Mouse (Mus musculus) brown adipose tissue, adult 24 weeks (tissue): ENCODE data around the gene Ugt1a2. TPM values are rescaled to one million over a fixed set of nuclear protein-coding genes. Genes with fewer than 3 reads are reported as not detected.

Experiments used
- H3K27ac ChIP-seq: fragments of 200-500 bp; replicated peaks from 2 replicates; pipeline ENCODE4 v1.5.1; 2012; ENCODE audit warnings: low read depth, mild to moderate bottlenecking, low read length
- H3K4me1 ChIP-seq: fragments of 200-500 bp; 2 replicates; pipeline ENCODE4 v1.6.1; 2012; ENCODE audit warnings: low read length, mixed read lengths; ENCODE audit not compliant: control insufficient read depth, insufficient read depth, insufficient read length
- H3K4me3 ChIP-seq: fragments of 200-500 bp; 2 replicates; pipeline ENCODE4 v1.5.1; 2012; ENCODE audit warnings: low read depth, mild to moderate bottlenecking, low read length, moderate library complexity; ENCODE audit not compliant: insufficient read depth
- polyA plus RNA-seq: library from polyadenylated mRNA; stranded (reverse); fragments of >200 nt; gene quantifications from 2 replicates; pipeline ENCODE4 v1.2.4, GENCODE M21; 2012; ENCODE audit not compliant: missing spikeins, insufficient read depth, insufficient read length

Ugt1a2 gene
- polyA plus RNA-seq, 1 experiment, result not detected

- no peak overlapping the region for H3K27ac ChIP-seq
- no peaks in the 10 kb centered on the region for H3K4me1 ChIP-seq
- no peak overlapping the region for H3K4me3 ChIP-seq
Measured at GRCm38 (mm10) chr1:88254793-88255465, 54.5 kb downstream of the Ugt1a2 start.

GRCm38 (mm10) chr1:88255466-88255857 lies 55.1 kb downstream of the Ugt1a2 start:
- Histone ChIP-seq H3K4me3 (no peak overlapping the region), H3K27ac (no peak overlapping the region), H3K4me1 (0 out of 2 replicates have a peak, but pooled peaks cover 2% of the 10 kb centered on the region)

- Histone ChIP-seq H3K4me3 (no peak overlapping the region), H3K27ac (no peak overlapping the region), H3K4me1 (0 out of 2 replicates have a peak, but pooled peaks cover 2% of the 10 kb centered on the region)
Measured at GRCm38 (mm10) chr1:88255989-88256754, 55.8 kb downstream of the Ugt1a2 start.

GRCm38 (mm10) chr1:88256886-88257663 lies 56.7 kb downstream of the Ugt1a2 start:
- H3K27ac ChIP-seq, result no peak overlapping the region
- no peak overlapping the region for H3K4me3 ChIP-seq
- 0 out of 2 replicates have a peak, but pooled peaks cover 2% of the 10 kb centered on the region for H3K4me1 ChIP-seq

- H3K4me1 ChIP-seq, result 0 out of 2 replicates have a peak, but pooled peaks cover 2% of the 10 kb centered on the region
- no peak overlapping the region for H3K27ac ChIP-seq
- no peak overlapping the region for H3K4me3 ChIP-seq
Measured at GRCm38 (mm10) chr1:88257681-88258080, 57.3 kb downstream of the Ugt1a2 start.

DNA sequence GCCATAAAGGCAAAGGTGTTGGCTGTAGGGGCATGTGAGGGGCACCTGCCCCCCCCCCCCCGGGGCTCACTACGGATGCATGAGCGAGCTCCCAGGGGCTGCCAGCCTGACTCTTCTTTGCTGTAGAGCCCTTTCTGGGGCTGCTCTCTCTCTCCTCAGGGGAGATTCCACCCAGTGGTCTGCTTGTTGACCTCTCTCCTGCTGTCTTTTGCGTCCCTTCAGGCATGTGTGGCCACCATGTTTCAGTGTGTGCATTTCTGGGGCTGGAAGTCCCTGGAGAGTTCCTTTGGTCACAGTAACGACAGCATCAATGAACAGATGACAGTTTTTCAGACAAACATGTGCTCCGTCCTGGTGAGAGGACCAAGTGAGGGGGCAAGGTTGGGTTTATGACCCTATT lies 58.0 kb downstream of the Ugt1a2 start:
- 0 out of 2 replicates have a peak, but pooled peaks cover 2% of the 10 kb centered on the region for H3K4me1 ChIP-seq
- H3K27ac ChIP-seq, result no peak overlapping the region
- H3K4me3 ChIP-seq, result no peak overlapping the region

DNA sequence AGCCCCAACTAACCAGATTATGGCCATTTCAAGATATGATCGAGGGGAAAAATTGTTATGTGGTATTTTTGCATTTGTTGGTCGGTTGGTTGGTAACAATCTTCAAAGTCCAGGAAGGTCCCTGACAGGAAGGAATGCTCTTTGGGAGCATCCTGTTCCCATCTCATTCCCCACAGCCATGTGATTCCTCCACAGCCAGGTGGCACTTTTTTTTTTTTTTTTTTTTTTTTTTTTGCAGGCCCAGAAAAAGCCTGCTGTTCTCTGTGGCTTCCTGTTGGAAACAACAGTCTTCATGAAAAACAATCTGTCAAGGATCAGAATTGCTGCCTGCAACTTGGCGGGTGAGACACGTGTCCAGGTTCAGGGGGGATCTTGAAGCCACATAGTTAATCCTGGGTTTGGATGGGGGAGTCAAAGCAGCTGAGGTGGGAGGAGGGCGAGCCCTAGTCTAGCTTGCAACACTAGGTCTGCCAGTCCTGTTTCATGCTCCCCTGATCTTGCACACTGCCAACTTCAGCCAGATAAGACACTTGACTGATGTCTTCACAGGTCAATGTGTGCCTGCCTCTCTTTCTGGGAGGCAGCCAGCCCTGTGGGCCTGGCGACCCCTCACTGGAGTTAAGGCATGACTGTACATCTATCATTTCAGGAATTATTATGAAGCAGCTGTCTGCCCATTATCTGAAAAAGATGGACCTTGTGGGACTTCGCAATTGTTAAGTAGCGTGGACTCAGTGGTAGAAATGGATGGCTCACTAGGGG lies 58.7 kb downstream of the Ugt1a2 start:
- H3K4me1 ChIP-seq, result 0 out of 2 replicates have a peak, but pooled peaks cover 2% of the 10 kb centered on the region
- no peak overlapping the region for H3K27ac ChIP-seq
- no peak overlapping the region for H3K4me3 ChIP-seq

DNA sequence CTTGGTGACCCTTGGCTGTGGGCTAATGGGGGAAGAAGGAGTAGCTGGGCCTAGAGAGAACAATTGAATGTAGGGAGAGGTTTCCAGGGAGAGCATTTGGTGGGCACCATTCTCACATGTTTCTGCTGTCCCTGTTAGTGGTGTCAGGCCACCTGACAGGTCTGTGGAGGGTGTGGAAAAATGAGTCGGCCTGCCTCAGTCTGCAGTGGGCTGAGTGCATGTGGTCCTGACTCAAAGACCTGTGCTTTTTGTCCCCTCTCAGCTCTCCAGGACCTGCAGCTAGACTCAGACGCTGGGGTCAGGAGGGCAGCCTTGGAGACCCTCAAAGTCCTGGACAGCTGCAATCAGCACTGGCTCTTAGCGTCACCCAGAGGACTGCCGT lies 59.2 kb downstream of the Ugt1a2 start:
- H3K4me1 ChIP-seq, result 0 out of 2 replicates have a peak, but pooled peaks cover 2% of the 10 kb centered on the region
- no peak overlapping the region for H3K4me3 ChIP-seq
- H3K27ac ChIP-seq, result no peak overlapping the region

- no peak overlapping the region for H3K27ac ChIP-seq
- H3K4me1 ChIP-seq, result 0 out of 2 replicates have a peak, but pooled peaks cover 2% of the 10 kb centered on the region
- no peak overlapping the region for H3K4me3 ChIP-seq
Measured at GRCm38 (mm10) chr1:88260114-88260513, 59.7 kb downstream of the Ugt1a2 start.

DNA sequence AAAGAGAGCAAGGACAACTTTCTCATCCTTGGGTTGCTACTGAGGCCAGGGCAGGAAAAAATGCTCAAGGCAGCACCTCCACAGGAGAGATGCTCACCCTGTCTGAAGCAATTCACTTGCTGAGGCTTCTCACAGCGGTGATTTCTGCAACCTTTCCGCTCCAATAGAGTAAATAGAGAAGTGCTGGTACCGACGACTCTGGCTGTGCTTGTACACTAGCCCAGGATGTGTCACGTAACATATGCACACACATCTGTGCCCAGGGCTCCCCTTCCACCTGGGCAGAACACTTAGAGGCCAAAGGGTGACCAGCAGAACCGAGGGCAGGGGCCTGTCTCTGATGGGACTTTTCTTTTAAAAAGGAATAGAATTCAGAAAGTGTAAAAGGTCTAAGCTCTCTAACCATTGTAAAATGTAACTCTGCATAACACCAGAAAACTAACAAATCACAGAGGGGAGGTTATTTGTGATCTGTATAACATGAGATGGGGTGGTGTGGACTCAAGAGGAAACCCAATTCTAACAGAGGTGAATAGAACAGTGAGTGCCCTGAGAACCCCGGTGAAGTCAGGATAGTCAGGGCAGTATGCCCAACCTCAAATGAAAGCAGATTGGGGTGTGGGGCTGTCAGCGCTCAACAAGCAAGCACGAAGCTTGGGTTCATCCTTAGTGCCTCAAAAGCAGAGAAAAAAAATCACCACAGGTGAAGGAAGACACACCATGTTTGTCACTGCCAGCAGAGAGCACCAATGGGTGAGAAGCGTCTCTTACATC lies 60.4 kb downstream of the Ugt1a2 start:
- H3K4me3 ChIP-seq, result no peak overlapping the region
- H3K27ac ChIP-seq, result no peak overlapping the region
- 0 out of 2 replicates have a peak, but pooled peaks cover 2% of the 10 kb centered on the region for H3K4me1 ChIP-seq

DNA sequence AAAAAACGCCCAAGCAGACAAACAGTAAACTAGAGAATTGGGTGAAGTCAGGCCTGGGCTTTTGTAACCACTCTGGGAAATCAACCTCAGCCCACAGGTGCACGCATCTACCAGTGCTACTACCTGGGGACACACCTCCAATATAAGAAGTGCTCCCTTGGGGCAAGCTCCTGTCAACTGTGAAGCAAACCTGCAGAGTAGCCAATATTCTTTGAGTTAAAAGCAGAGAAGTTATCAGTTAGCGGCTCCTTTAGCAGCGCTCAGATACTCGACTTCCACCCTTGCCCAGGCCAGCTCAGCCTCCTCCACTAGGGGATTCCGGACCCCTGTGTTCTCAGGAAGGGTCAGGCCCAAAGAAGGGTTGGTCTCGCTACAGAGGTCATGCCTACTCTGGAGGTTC lies 61.3 kb downstream of the Ugt1a2 start:
- H3K27ac ChIP-seq, result no peak overlapping the region
- no peak overlapping the region for H3K4me3 ChIP-seq
- 0 out of 2 replicates have a peak, but pooled peaks cover 2% of the 10 kb centered on the region for H3K4me1 ChIP-seq

DNA sequence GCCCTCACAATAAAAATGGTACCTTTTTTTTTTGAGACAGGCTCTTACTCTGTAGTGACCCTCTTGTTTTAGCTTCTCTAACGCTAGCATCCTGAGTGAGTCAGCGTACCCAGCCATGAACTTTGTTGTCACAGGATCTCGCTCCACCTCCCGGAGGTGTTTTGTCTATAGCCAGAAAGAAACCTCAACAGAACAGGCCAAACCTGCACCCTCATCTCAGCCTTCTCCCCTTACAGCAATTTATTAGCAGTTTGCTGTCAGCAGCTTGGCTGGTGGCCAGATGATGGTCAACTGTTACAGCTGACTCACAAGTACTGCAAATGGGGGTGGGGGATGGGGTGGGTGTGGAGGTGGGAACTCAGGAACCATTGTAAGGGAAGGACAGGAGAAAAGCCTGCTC lies 61.9 kb downstream of the Ugt1a2 start:
- no peak overlapping the region for H3K27ac ChIP-seq
- H3K4me3 ChIP-seq, result no peak overlapping the region
- H3K4me1 ChIP-seq, result 0 out of 2 replicates have a peak, but pooled peaks cover 2% of the 10 kb centered on the region

- Histone ChIP-seq H3K27ac (no peak overlapping the region), H3K4me1 (0 out of 2 replicates have a peak, but pooled peaks cover 2% of the 10 kb centered on the region), H3K4me3 (no peak overlapping the region)
Measured at GRCm38 (mm10) chr1:88262961-88263360, 62.6 kb downstream of the Ugt1a2 start.

DNA sequence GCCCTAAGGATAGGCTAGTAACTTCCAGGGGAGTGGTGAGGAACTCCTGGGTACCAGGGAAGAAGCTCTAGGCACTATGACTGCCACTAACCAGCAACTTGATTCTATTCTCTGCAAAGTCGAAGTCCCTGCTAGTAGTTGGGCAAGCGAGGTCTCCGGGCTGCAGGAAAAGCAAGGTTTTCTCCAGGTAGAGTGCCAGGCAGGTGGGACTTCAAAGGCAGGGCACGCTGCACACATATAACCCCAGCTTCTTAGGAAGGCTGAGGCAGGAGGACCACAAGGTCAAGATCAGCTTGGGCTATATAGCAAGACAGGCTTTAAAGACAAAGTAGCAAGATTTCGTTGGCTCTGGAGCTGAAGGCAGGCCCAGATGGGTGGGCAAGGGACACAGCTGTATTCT lies 63.4 kb downstream of the Ugt1a2 start:
- Histone ChIP-seq H3K4me3 (no peak overlapping the region), H3K4me1 (0 out of 2 replicates have a peak, but pooled peaks cover 2% of the 10 kb centered on the region), H3K27ac (no peak overlapping the region)
